In genomic region chr6:29529444-29529820, GRCm38 (mm10) we compare ENCODE assay signal across 17 mouse cellular contexts. TPM values are rescaled to one million over a fixed set of nuclear protein-coding genes. Genes with fewer than 3 reads are reported as not detected.
DNase-seq lines count a peak whose midpoint lies in the region; ATAC-seq and TF ChIP-seq lines count a peak whose summit lies in the region.
"Had no signal": no experiment of that assay in that cellular context is flagged by ENCODE, and none has a peak within 500 bp of the region (broad histone marks: within the 10 kb centered on the region; RNA-seq: fewer than 3 reads in every experiment).

No protein-coding gene starts in this region.

- DNase-seq in heart, postnatal 10 days, result no peak
- DNase-seq in lung, embryonic 14.5 days, result no peak
- DNase-seq in lung, postnatal 14 days, result no peak
- no peak for DNase-seq in liver, embryonic 11.5 days (ENCODE audit: low spot score)
- no peak for DNase-seq in embryo, embryonic 10 days (ENCODE audit: low spot score)
- DNase-seq: adrenal gland, adult 8-10 months; cerebellum, adult 18-20 months; heart, postnatal 14 days; kidney, postnatal 25 days; right cerebral cortex, postnatal 14 days had no signal

- ATAC-seq in heart, embryonic 11.5 days (replicated peaks; ENCODE audit: insufficient number of reproducible peaks, low FRiP score, low TSS enrichment), result no peak
- ATAC-seq in lung, embryonic 14.5 days (ENCODE audit: insufficient read depth), result no peak
- ATAC-seq in liver, embryonic 11.5 days (replicated peaks; ENCODE audit: low FRiP score), result no peak
- ATAC-seq in stomach, embryonic 15.5 days (ENCODE audit: insufficient read depth, low FRiP score, low read depth), result no peak
- no peak for ATAC-seq in megakaryocyte progenitor cell, adult 5-6 weeks (replicated peaks; ENCODE audit: poor library complexity)
- ATAC-seq: forebrain, embryonic 14.5 days; midbrain, embryonic 15.5 days had no signal

- no peak for TF ChIP-seq CTCF in lung, embryonic 14.5 days (IDR thresholded peaks at IDR 0.05; ENCODE audit: low read depth)

- 0 out of 2 replicates have a peak overlapping the region, but pooled peaks have one; percentile 22 for H3K27ac ChIP-seq in heart, embryonic 11.5 days (ENCODE audit: low read depth, low read length)
- no peak overlapping the region for H3K27ac ChIP-seq in lung, embryonic 14.5 days (ENCODE audit: low read depth)
- H3K27ac ChIP-seq in liver, embryonic 11.5 days (ENCODE audit: low read depth, low read length), result no peak overlapping the region
- H3K27ac ChIP-seq in stomach, embryonic 15.5 days, result no peak overlapping the region
- H3K27ac ChIP-seq: embryonic facial prominence, embryonic 12.5 days; midbrain, embryonic 15.5 days had no signal

- H3K9me3 ChIP-seq in heart, embryonic 11.5 days (replicated peaks; ENCODE audit: control insufficient read depth, low read length), result no peaks in the 10 kb centered on the region
- H3K9me3 ChIP-seq in lung, embryonic 14.5 days (ENCODE audit: low read depth, low read length), result no peaks in the 10 kb centered on the region
- no peaks in the 10 kb centered on the region for H3K9me3 ChIP-seq in liver, embryonic 11.5 days (ENCODE audit: control insufficient read depth, low read length)
- no peaks in the 10 kb centered on the region for H3K9me3 ChIP-seq in stomach, embryonic 15.5 days
- H3K9me3 ChIP-seq: embryonic facial prominence, embryonic 12.5 days; midbrain, embryonic 15.5 days had no signal

- H3K36me3 ChIP-seq in heart, embryonic 11.5 days (ENCODE audit: control insufficient read depth, insufficient read depth, low read length), result no peaks in the 10 kb centered on the region; the same call in 1 of the 2 replicates
- no peaks in the 10 kb centered on the region for H3K36me3 ChIP-seq in lung, embryonic 14.5 days (ENCODE audit: insufficient read depth)
- no peaks in the 10 kb centered on the region for H3K36me3 ChIP-seq in liver, embryonic 11.5 days (ENCODE audit: control insufficient read depth, insufficient read depth, low read length)
- H3K36me3 ChIP-seq in stomach, embryonic 15.5 days, result no peaks in the 10 kb centered on the region
- H3K36me3 ChIP-seq: embryonic facial prominence, embryonic 12.5 days; midbrain, embryonic 15.5 days had no signal

- WGBS in heart, embryonic 11.5 days (ENCODE audit: insufficient replicate concordance), result 31% methylated on average over 2 of the region's 2 CpGs
- WGBS in lung, embryonic 14.5 days, result 30% methylated on average over 2 of the region's 2 CpGs
- WGBS in liver, embryonic 11.5 days, result 11% methylated on average over 2 of the region's 2 CpGs
- 26% methylated on average over 2 of the region's 2 CpGs for WGBS in stomach, embryonic 15.5 days

- H3K4me1 ChIP-seq in heart, embryonic 11.5 days (ENCODE audit: control insufficient read depth, insufficient read depth, low read length), result peaks cover 28% of the 10 kb centered on the region
- peaks cover 5% of the 10 kb centered on the region; the same call in 1 of the 2 replicates for H3K4me1 ChIP-seq in lung, embryonic 14.5 days (ENCODE audit: insufficient read depth)
- peaks cover 9% of the 10 kb centered on the region for H3K4me1 ChIP-seq in liver, embryonic 11.5 days (replicated peaks; ENCODE audit: control insufficient read depth, insufficient read depth, low read length)
- peaks cover 32% of the 10 kb centered on the region for H3K4me1 ChIP-seq in stomach, embryonic 15.5 days

- H3K4me3 ChIP-seq in heart, embryonic 11.5 days (ENCODE audit: low read depth, low read length), result peak overlapping the region; percentile 28
- no peak overlapping the region for H3K4me3 ChIP-seq in lung, embryonic 14.5 days (ENCODE audit: low read depth, low read length)
- H3K4me3 ChIP-seq in liver, embryonic 11.5 days (ENCODE audit: low read depth, low read length), result peak overlapping the region; percentile 30
- no peak overlapping the region for H3K4me3 ChIP-seq in stomach, embryonic 15.5 days (replicated peaks)
- H3K4me3 ChIP-seq: embryonic facial prominence, embryonic 12.5 days; midbrain, embryonic 15.5 days had no signal

- H3K4me2 ChIP-seq in heart, embryonic 11.5 days, result peak overlapping the region; percentile 97
- H3K4me2 ChIP-seq in lung, embryonic 14.5 days, result peak overlapping the region; percentile 20; the same call in 1 of the 2 replicates
- H3K4me2 ChIP-seq in liver, embryonic 11.5 days, result peak overlapping the region; percentile 48
- 0 out of 2 replicates have a peak overlapping the region, but pooled peaks have one; percentile 16 for H3K4me2 ChIP-seq in stomach, embryonic 15.5 days
- H3K4me2 ChIP-seq: midbrain, embryonic 15.5 days had no signal

- peaks cover 18% of the 10 kb centered on the region for H3K27me3 ChIP-seq in heart, embryonic 11.5 days (ENCODE audit: control insufficient read depth, insufficient read depth, low read length)
- peaks cover 43% of the 10 kb centered on the region for H3K27me3 ChIP-seq in lung, embryonic 14.5 days (ENCODE audit: insufficient read depth, low read length)
- peaks cover 38% of the 10 kb centered on the region for H3K27me3 ChIP-seq in liver, embryonic 11.5 days (replicated peaks; ENCODE audit: control insufficient read depth, insufficient read depth, low read length)
- H3K27me3 ChIP-seq in stomach, embryonic 15.5 days (replicated peaks), result peaks cover 19% of the 10 kb centered on the region

- no peak overlapping the region for H3K9ac ChIP-seq in heart, embryonic 11.5 days (ENCODE audit: low read depth, low read length)
- no peak overlapping the region for H3K9ac ChIP-seq in lung, embryonic 14.5 days
- H3K9ac ChIP-seq in liver, embryonic 11.5 days (ENCODE audit: low read depth, low read length), result 0 out of 2 replicates have a peak overlapping the region, but pooled peaks have one; percentile 25
- H3K9ac ChIP-seq in stomach, embryonic 15.5 days, result no peak overlapping the region
- H3K9ac ChIP-seq: embryonic facial prominence, embryonic 12.5 days; midbrain, embryonic 15.5 days had no signal

- intact Hi-C loops in heart, postnatal 10 days (cut with DNase I), result no loop called here

RNA-seq across cellular contexts. Expression of gene Irf5, which starts 3.0 kb away (rescaled TPM):
- 11.6 and 14.8 TPM in 2 replicates for polyA plus RNA-seq in heart, embryonic 11.5 days (2014; fragmentation: Nextera tagmentation; extraction: Ambion mirVana)
- 1 to 10 TPM; 3.4 to 4.7 TPM for total RNA-seq in heart, postnatal 10 days (2021)
- 3.7 and 4.2 TPM in 2 replicates for polyA plus RNA-seq in lung, embryonic 14.5 days (2014; fragmentation: Nextera tagmentation; extraction: Ambion mirVana)
- 8.2 and 9.4 TPM in 2 replicates for polyA plus RNA-seq in liver, embryonic 11.5 days (2014; fragmentation: Nextera tagmentation; extraction: Ambion mirVana)
- 8.9 and 11.1 TPM in 2 replicates for polyA plus RNA-seq in stomach, embryonic 15.5 days (2015; fragmentation: Nextera tagmentation; extraction: Ambion mirVana)
- total RNA-seq in megakaryocyte progenitor cell, adult 5-6 weeks (2015), result 6.1 and 11.5 TPM in 2 replicates
- 14.4 and 18.1 TPM in 2 replicates for total RNA-seq in megakaryocyte progenitor cell, adult 5-6 weeks (2017)

RNA-seq across cellular contexts. Expression of gene Kcp, which starts 21.7 kb away (rescaled TPM):
- polyA plus RNA-seq in heart, embryonic 11.5 days (2014; fragmentation: Nextera tagmentation; extraction: Ambion mirVana), result 10.9 and 13.1 TPM in 2 replicates
- total RNA-seq in heart, postnatal 10 days (2021), result 10 to 100 TPM; 18.9 to 19.9 TPM
- polyA plus RNA-seq in lung, embryonic 14.5 days (2014; fragmentation: Nextera tagmentation; extraction: Ambion mirVana), result 17.3 and 22.0 TPM in 2 replicates
- polyA plus RNA-seq in liver, embryonic 11.5 days (2014; fragmentation: Nextera tagmentation; extraction: Ambion mirVana), result 9.2 and 9.5 TPM in 2 replicates
- 20.3 and 20.7 TPM in 2 replicates for polyA plus RNA-seq in stomach, embryonic 15.5 days (2015; fragmentation: Nextera tagmentation; extraction: Ambion mirVana)
- total RNA-seq in megakaryocyte progenitor cell, adult 5-6 weeks (2015), result 0.05 TPM in 1 of 2 replicates, not detected in the other
- total RNA-seq in megakaryocyte progenitor cell, adult 5-6 weeks (2017), result 0.50 TPM in 1 of 2 replicates, not detected in the other

RNA-seq across cellular contexts. Expression of gene Atp6v1fnb, which starts 58.2 kb away (rescaled TPM):
- polyA plus RNA-seq in heart, embryonic 11.5 days (2014; fragmentation: Nextera tagmentation; extraction: Ambion mirVana), result not detected in 2 replicates
- not detected for total RNA-seq in heart, postnatal 10 days (2021)
- polyA plus RNA-seq in lung, embryonic 14.5 days (2014; fragmentation: Nextera tagmentation; extraction: Ambion mirVana), result not detected in 2 replicates
- polyA plus RNA-seq in liver, embryonic 11.5 days (2014; fragmentation: Nextera tagmentation; extraction: Ambion mirVana), result 0.34 and 0.55 TPM in 2 replicates
- 0.24 TPM in 1 of 2 replicates, not detected in the other for polyA plus RNA-seq in stomach, embryonic 15.5 days (2015; fragmentation: Nextera tagmentation; extraction: Ambion mirVana)
- 0.79 TPM in 1 of 2 replicates, not detected in the other for total RNA-seq in megakaryocyte progenitor cell, adult 5-6 weeks (2015)
- not detected in 2 replicates for total RNA-seq in megakaryocyte progenitor cell, adult 5-6 weeks (2017)
- total RNA-seq: heart, postnatal 14 days had no signal
- polyA plus RNA-seq: lung, postnatal 0 days had no signal

Comparison
In these comparisons a context has a peak if more than half of its experiments do, and no peak if none do; other contexts are left out.
1. H3K4me2 ChIP-seq: peak in every context shown above with its lines; median percentile 97 in heart, embryonic 11.5 days; 48 in liver, embryonic 11.5 days; 20 in lung, embryonic 14.5 days; 16 in stomach, embryonic 15.5 days.
2. H3K4me3 ChIP-seq: peak in heart, embryonic 11.5 days (single experiment) and liver, embryonic 11.5 days (single experiment); none in lung, embryonic 14.5 days (single experiment) and stomach, embryonic 15.5 days (single experiment).